Mouse (Mus musculus) CH12.LX (cell line): Measurements from ENCODE around the gene Bud13. TPM values are rescaled to one million over a fixed set of nuclear protein-coding genes. Genes with fewer than 3 reads are reported as not detected.
A peak's percentile ranks its signal among the peaks of the same experiment; 100 is the strongest.

ENCODE experiments used
- DNase-seq: peaks from one replicate; pipeline ENCODE4 v3.0.0-alpha.2; 2013; ENCODE audit errors: extremely low read depth
- H3K27ac ChIP-seq: 2 replicates; pipeline ENCODE4 v1.5.1; 2012; ENCODE audit warnings: low read depth, mild to moderate bottlenecking, control low read depth, moderate library complexity; ENCODE audit not compliant: insufficient read depth
- H3K27me3 ChIP-seq: replicated peaks from 2 replicates; pipeline ENCODE3; 2012; ENCODE audit warnings: inconsistent platforms
- H3K36me3 ChIP-seq, 2 experiments: replicated peaks in 1 of 2; 2 replicates each; pipeline versions ENCODE3 to v1.6.1; 2012; ENCODE audit warnings: inconsistent platforms in 1 of 2, low read length in 1 of 2, mild to moderate bottlenecking in 1 of 2, mixed read lengths in 1 of 2, moderate library complexity in 1 of 2; ENCODE audit not compliant: control insufficient read depth in 1 of 2, insufficient read depth in 1 of 2
- H3K4me1 ChIP-seq, 2 experiments: 2 replicates each; pipeline ENCODE4 v1.6.1; 2012; ENCODE audit warnings: inconsistent platforms in 1 of 2, moderate library complexity in 1 of 2; ENCODE audit not compliant: insufficient read depth in 2 of 2, control insufficient read depth in 1 of 2
- H3K4me2 ChIP-seq: 2 replicates; pipeline ENCODE4 v1.6.1; 2012; ENCODE audit warnings: low read depth, mild to moderate bottlenecking, control low read depth; ENCODE audit not compliant: poor library complexity, insufficient read depth, severe bottlenecking
- H3K4me3 ChIP-seq, 3 experiments: fragments of 150-350 bp in 1 of 3; sonication (generic) in 1 of 3; replicated peaks in 1 of 3; 2 replicates each; pipeline versions ENCODE3 to v1.5.1; 2011 to 2012; ENCODE audit warnings: low read depth in 2 of 3, low read length in 2 of 3, mild to moderate bottlenecking in 2 of 3, moderate library complexity in 2 of 3, control low read depth in 1 of 3, improper control_type of control experiment in 1 of 3, inconsistent platforms in 1 of 3, mixed read lengths in 1 of 3; ENCODE audit not compliant: poor library complexity in 1 of 3
- H3K79me2 ChIP-seq: replicated peaks from 2 replicates; pipeline ENCODE4 v1.6.1; 2012; ENCODE audit warnings: mild to moderate bottlenecking, moderate library complexity; ENCODE audit not compliant: control insufficient read depth, poor library complexity, insufficient read depth, severe bottlenecking; ENCODE audit errors: extremely low read depth
- H3K9ac ChIP-seq: 2 replicates; pipeline ENCODE4 v1.6.1; 2012; ENCODE audit warnings: low read depth, mild to moderate bottlenecking, control low read depth, moderate library complexity; ENCODE audit not compliant: insufficient read depth
- H3K9me3 ChIP-seq: replicated peaks from 2 replicates; pipeline ENCODE3; 2012; ENCODE audit warnings: low read length, inconsistent platforms, mixed read lengths
- BHLHE40 ChIP-seq: IDR thresholded peaks from 2 replicates; pipeline ENCODE4 v1.6.1; 2011; ENCODE audit warnings: mild to moderate bottlenecking, low read depth, low read length, improper control_type of control experiment
- CHD2 ChIP-seq: IDR thresholded peaks from 2 replicates; pipeline ENCODE4 v1.6.1; 2011; ENCODE audit warnings: low read length, improper control_type of control experiment
- E2F4 ChIP-seq: IDR thresholded peaks from 2 replicates; pipeline ENCODE4 v1.6.1; 2011; ENCODE audit warnings: low read depth, low read length, improper control_type of control experiment; ENCODE audit not compliant: insufficient replicate concordance
- ELF1 ChIP-seq: IDR thresholded peaks from 2 replicates; pipeline ENCODE4 v1.6.1; 2014; ENCODE audit warnings: low read depth, mild to moderate bottlenecking, inconsistent platforms, low read length, improper control_type of control experiment
- ETS1 ChIP-seq: conservative IDR thresholded peaks from 2 replicates; pipeline ENCODE4 v1.6.1; 2012; ENCODE audit warnings: low read depth, mild to moderate bottlenecking, inconsistent platforms, low read length, improper control_type of control experiment, moderate library complexity
- GABPA ChIP-seq: IDR thresholded peaks from 2 replicates; pipeline ENCODE4 v1.6.1; 2012; ENCODE audit warnings: low read depth, low read length, improper control_type of control experiment, inconsistent platforms; ENCODE audit not compliant: insufficient replicate concordance
- HCFC1 ChIP-seq: IDR thresholded peaks from 2 replicates; pipeline ENCODE4 v1.6.1; 2012; ENCODE audit warnings: low read depth, mild to moderate bottlenecking, inconsistent platforms, low read length, improper control_type of control experiment
- IRF4 ChIP-seq: IDR thresholded peaks from 2 replicates; pipeline ENCODE4 v1.6.1; 2014; ENCODE audit warnings: low read depth, mild to moderate bottlenecking, inconsistent platforms, low read length, improper control_type of control experiment
- JUN ChIP-seq: IDR thresholded peaks from 2 replicates; pipeline ENCODE4 v1.6.1; 2011; ENCODE audit warnings: low read depth, mild to moderate bottlenecking, low read length, improper control_type of control experiment, moderate library complexity; ENCODE audit not compliant: insufficient read depth
- KAT2A ChIP-seq: IDR thresholded peaks from 2 replicates; pipeline ENCODE4 v1.6.1; 2012; ENCODE audit warnings: low read length, improper control_type of control experiment, inconsistent platforms; ENCODE audit not compliant: insufficient replicate concordance
- MAX ChIP-seq: IDR thresholded peaks from 2 replicates; pipeline ENCODE4 v1.6.1; 2011; ENCODE audit warnings: low read length, improper control_type of control experiment
- MAZ ChIP-seq: IDR thresholded peaks from 2 replicates; pipeline ENCODE4 v1.6.1; 2012; ENCODE audit warnings: low read depth, mild to moderate bottlenecking, inconsistent platforms, low read length, improper control_type of control experiment, moderate library complexity
- MEF2A ChIP-seq: IDR thresholded peaks from 2 replicates; pipeline ENCODE4 v1.6.1; 2014; ENCODE audit warnings: low read depth, mild to moderate bottlenecking, inconsistent platforms, low read length, improper control_type of control experiment, borderline replicate concordance
- MYC ChIP-seq: IDR thresholded peaks from 2 replicates; pipeline ENCODE4 v1.6.1; 2011; ENCODE audit warnings: low read depth, mild to moderate bottlenecking, improper control_type of control experiment, low read length
- NELFE ChIP-seq: IDR thresholded peaks from 2 replicates; pipeline ENCODE4 v1.6.1; 2011; ENCODE audit warnings: low read depth, low read length, improper control_type of control experiment
- PAX5 ChIP-seq: IDR thresholded peaks from 2 replicates; pipeline ENCODE4 v1.6.1; 2012; ENCODE audit warnings: low read length, inconsistent platforms, mixed read lengths
- POLR2AphosphoS2 ChIP-seq: IDR thresholded peaks from 2 replicates; pipeline ENCODE4 v1.6.1; 2011; ENCODE audit warnings: low read depth, low read length, improper control_type of control experiment
- RAD21 ChIP-seq: IDR thresholded peaks from 2 replicates; pipeline ENCODE4 v1.6.1; 2011; ENCODE audit warnings: low read depth, mild to moderate bottlenecking, low read length, improper control_type of control experiment, moderate library complexity
- RCOR1 ChIP-seq: conservative IDR thresholded peaks from 2 replicates; pipeline ENCODE4 v1.6.1; 2012; ENCODE audit warnings: low read depth, mild to moderate bottlenecking, inconsistent platforms, low read length, improper control_type of control experiment
- TBP ChIP-seq: conservative IDR thresholded peaks from 2 replicates; pipeline ENCODE4 v1.6.1; 2011; ENCODE audit warnings: low read depth, low read length, improper control_type of control experiment
- TCF12 ChIP-seq: IDR thresholded peaks from 2 replicates; pipeline ENCODE4 v1.6.1; 2014; ENCODE audit warnings: low read depth, mild to moderate bottlenecking, inconsistent platforms, low read length, improper control_type of control experiment
- UBTF ChIP-seq: IDR thresholded peaks from 2 replicates; pipeline ENCODE4 v1.6.1; 2012; ENCODE audit warnings: low read depth, mild to moderate bottlenecking, inconsistent platforms, low read length, improper control_type of control experiment, moderate library complexity
- USF1 ChIP-seq: IDR thresholded peaks from 2 replicates; pipeline ENCODE4 v1.6.1; 2014; ENCODE audit warnings: low read depth, mild to moderate bottlenecking, inconsistent platforms, low read length, improper control_type of control experiment
- ZMIZ1 ChIP-seq: IDR thresholded peaks from 2 replicates; pipeline ENCODE4 v1.6.1; 2012; ENCODE audit warnings: low read depth, mild to moderate bottlenecking, inconsistent platforms, low read length, improper control_type of control experiment
- ZNF384 ChIP-seq: IDR thresholded peaks from 2 replicates; pipeline ENCODE4 v1.6.1; 2012; ENCODE audit warnings: low read depth, low read length, improper control_type of control experiment, inconsistent platforms
- dilution Hi-C: fragments of 300-500 bp; cut with MboI; formaldehyde crosslinking; loops from 2 replicates; pipeline ENCODE4 v1.14.3; 2020; ENCODE audit warnings: low sequenced_read_pairs; ENCODE audit not compliant: extremely low pct_unique_long_range_greater_than_20kb, extremely low pct_ligation_motif_present
- in situ Hi-C: fragments of 300-500 bp; cut with MboI; formaldehyde crosslinking; loops from 3 replicates; pipeline ENCODE4 v1.14.3; 2019; ENCODE audit warnings: low sequenced_read_pairs, low pct_ligation_motif_present, low pct_unique_long_range_greater_than_20kb, mixed read lengths
- polyA plus RNA-seq: library from polyadenylated mRNA; unstranded; fragments of >175 nt; gene quantifications from 2 replicates; pipeline ENCODE4 v1.2.1, GENCODE M21; 2012; ENCODE audit warnings: low read depth; ENCODE audit not compliant: insufficient read length
- total RNA-seq, 2 experiments: library from RNA; depleted of rRNA; stranded (reverse); fragments of 300-350 nt in 1 of 2; fragments of >200 nt in 1 of 2; gene quantifications; 2 replicates each; pipeline ENCODE4 v1.2.3; 2012 to 2014

Bud13 gene
- total and polyA plus RNA-seq, 3 experiments, result 14.4 to 32.5 (median 15.9) TPM

- peaks cover 24% of the 10 kb centered on the region for H3K27me3 ChIP-seq
- H3K79me2 ChIP-seq, result no peaks in the 10 kb centered on the region
- H3K4me2 ChIP-seq, result peak overlapping the region; percentile 22; the same call in 1 of the 2 replicates
- H3K9me3 ChIP-seq, result no peaks in the 10 kb centered on the region
- peak; percentile 54 for DNase-seq
- H3K36me3 ChIP-seq, result no peaks in the 10 kb centered on the region
- no peak overlapping the region for H3K9ac ChIP-seq
- dilution Hi-C loops (no loop called here), in situ Hi-C loops (no loop called here)
- H3K27ac ChIP-seq, result no peak overlapping the region
- H3K4me3 ChIP-seq, result no peak overlapping the region
- peaks cover 0 to 24% of the 10 kb centered on the region in 2 experiments; a peak in 2 of 4 replicates for H3K4me1 ChIP-seq
- TF ChIP-seq PAX5, result no peak
- TF ChIP-seq USF1, result no peak
- no peak for TF ChIP-seq E2F4
- TF ChIP-seq TBP, result no peak
- no peak for TF ChIP-seq CHD2
- TF ChIP-seq NELFE, result no peak
- TF ChIP-seq ELF1, result no peak
- TF ChIP-seq ETS1, result no peak
- no peak for TF ChIP-seq RAD21
- TF ChIP-seq KAT2A, result no peak
- no peak for TF ChIP-seq POLR2AphosphoS2
- no peak for TF ChIP-seq MEF2A
- TF ChIP-seq GABPA, result no peak
- no peak for TF ChIP-seq BHLHE40
- no peak for TF ChIP-seq RCOR1
- TF ChIP-seq TCF12, result no peak
- no peak for TF ChIP-seq MAZ
Observed at GRCm38 (mm10) chr9:46337852-46338291, 55.1 kb downstream of the Bud13 start.

GRCm38 (mm10) chr9:46338384-46338783 lies 55.6 kb downstream of the Bud13 start:
- Histone ChIP-seq H3K27me3 (peaks cover 19% of the 10 kb centered on the region), H3K9ac (no peak overlapping the region), H3K79me2 (no peaks in the 10 kb centered on the region), H3K27ac (no peak overlapping the region), H3K4me3 (no peak overlapping the region), H3K36me3 (no peaks in the 10 kb centered on the region), H3K9me3 (no peaks in the 10 kb centered on the region), H3K4me1 (peaks cover 0 to 24% of the 10 kb centered on the region in 2 experiments; a peak in 2 of 4 replicates), H3K4me2 (0 out of 2 replicates have a peak overlapping the region, but pooled peaks have one; percentile 22)
- DNase-seq, result peak; percentile 8
- in situ Hi-C loops, result no loop called here
- TF ChIP-seq MEF2A, result no peak
- no peak for TF ChIP-seq JUN
- no peak for TF ChIP-seq HCFC1
- TF ChIP-seq ZMIZ1, result no peak
- TF ChIP-seq UBTF, result no peak
- TF ChIP-seq MAX, result no peak
- no peak for TF ChIP-seq IRF4
- TF ChIP-seq ELF1, result no peak
- TF ChIP-seq USF1, result no peak
- TF ChIP-seq RCOR1, result no peak
- TF ChIP-seq MYC, result no peak
- TF ChIP-seq E2F4, result no peak
- no peak for TF ChIP-seq ZNF384
- no peak for TF ChIP-seq POLR2AphosphoS2
- TF ChIP-seq BHLHE40, result no peak
- TF ChIP-seq ETS1, result no peak
- TF ChIP-seq, all 38 proteins: peak for 0
- dilution Hi-C loops, result no loop called here
